Mouse (Mus musculus) stomach, embryonic 16.5 days (tissue): ENCODE data around the gene Reg3d. TPM values are rescaled to one million over a fixed set of nuclear protein-coding genes. Genes with fewer than 3 reads are reported as not detected.

Experiments
- ATAC-seq: fragments of 200-750 bp; cut with Nextera tagmentation; 2 replicates; pipeline ENCODE4 v1.8.0; 2017; ENCODE audit warnings: moderate number of reproducible peaks, moderate TSS enrichment; ENCODE audit not compliant: insufficient read depth, low FRiP score
- H3K27ac ChIP-seq: fragments of 300-500 bp; sonication (generic); 2 replicates; pipeline ENCODE4 v1.5.1; 2014; ENCODE audit warnings: low read length
- H3K27me3 ChIP-seq: fragments of 300-500 bp; sonication (generic); 2 replicates; pipeline ENCODE4 v1.6.1; 2014; ENCODE audit warnings: low read length, control low read depth, mixed read lengths; ENCODE audit not compliant: control insufficient read depth, insufficient read depth
- H3K36me3 ChIP-seq: fragments of 300-500 bp; sonication (generic); 2 replicates; pipeline ENCODE4 v1.6.1; 2014; ENCODE audit warnings: low read length; ENCODE audit not compliant: control insufficient read depth, insufficient read depth
- H3K4me1 ChIP-seq: fragments of 300-500 bp; sonication (generic); 2 replicates; pipeline ENCODE4 v1.6.1; 2014; ENCODE audit warnings: low read length, control low read depth, mixed read lengths; ENCODE audit not compliant: control insufficient read depth, insufficient read depth
- H3K4me2 ChIP-seq: fragments of 300-500 bp; sonication (generic); 2 replicates; pipeline ENCODE4 v1.6.1; 2014; ENCODE audit warnings: low read depth, low read length, mixed read lengths
- H3K4me3 ChIP-seq: fragments of 300-500 bp; sonication (generic); replicated peaks from 2 replicates; pipeline ENCODE4 v1.5.1; 2014; ENCODE audit warnings: mild to moderate bottlenecking, low read length
- H3K9ac ChIP-seq: fragments of 300-500 bp; sonication (generic); 2 replicates; pipeline ENCODE4 v1.6.1; 2014; ENCODE audit warnings: low read length
- H3K9me3 ChIP-seq: fragments of 300-500 bp; sonication (generic); replicated peaks from 2 replicates; pipeline ENCODE4 v1.6.1; 2016; ENCODE audit warnings: low read length, control low read depth; ENCODE audit not compliant: control insufficient read depth
- WGBS: fragments of 180-500 bp; shearing (Covaris S2); extraction: QIAGEN DNeasy Blood & Tissue Kit; methylation state at CpG from one replicate; pipeline ENCODE4 v1.1.7; 2014; 5-methylcytosine and 5-hydroxymethylcytosine counted together
- polyA plus RNA-seq: library from polyadenylated mRNA; unstranded; fragments of >200 nt; fragmentation: Nextera tagmentation; extraction: Ambion mirVana; gene quantifications from 2 replicates; pipeline ENCODE4 v1.2.1, GENCODE M21; 2015

Gene Reg3d
- polyA plus RNA-seq, 1 experiment from 2014 or later = 3.1 TPM

DNA sequence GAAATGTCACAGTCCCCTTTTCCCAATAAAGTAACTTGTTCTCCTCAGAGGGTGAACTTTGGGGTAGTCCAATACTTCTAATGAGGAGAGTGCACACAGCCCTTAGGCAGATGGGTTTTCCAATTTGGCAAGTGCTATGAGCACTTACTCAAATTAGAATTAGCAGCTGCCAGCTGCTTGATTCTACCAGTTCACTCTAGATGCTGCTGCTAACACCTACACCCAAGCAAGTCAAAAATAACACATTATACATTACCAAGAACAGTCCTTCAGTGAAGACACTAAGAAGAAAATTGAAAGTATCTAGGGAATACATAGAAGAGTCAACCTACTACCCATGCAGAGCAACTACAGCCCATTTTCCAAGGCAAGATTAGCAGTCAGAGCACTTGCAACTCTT, 38.4 kb downstream of the Reg3d start:
- no peak for ATAC-seq
- no peaks in the 10 kb centered on the region for H3K4me1 ChIP-seq

DNA sequence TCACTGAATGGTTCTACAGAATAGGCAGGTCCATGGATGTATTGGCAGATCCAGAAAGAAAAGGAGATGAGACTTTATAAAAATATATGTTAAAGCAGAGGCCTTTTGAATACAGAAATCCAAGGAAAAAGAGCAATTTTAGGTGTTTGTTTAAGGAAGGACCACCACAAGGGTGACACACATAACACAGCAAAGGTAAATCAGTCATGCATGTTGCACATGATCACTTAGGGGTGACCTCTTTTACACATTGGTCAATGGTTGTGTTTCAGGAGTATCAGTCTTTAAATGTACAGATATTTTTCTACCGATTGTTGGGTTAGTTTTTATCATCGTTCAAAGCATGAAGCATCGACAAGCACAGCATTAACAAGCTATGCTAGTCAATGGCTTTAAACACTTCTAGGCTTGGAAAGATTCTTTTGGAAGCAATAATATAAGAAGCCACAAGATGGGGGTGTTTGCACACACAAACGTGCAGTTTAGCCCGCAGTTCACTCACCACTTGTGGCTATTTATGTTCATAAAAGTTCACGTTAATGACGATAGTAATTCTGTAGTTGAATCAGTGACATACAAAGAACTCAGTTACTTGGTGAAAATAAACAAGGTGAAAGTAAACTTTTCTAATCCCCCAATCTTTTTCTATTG, 46.6 kb downstream of the Reg3d start:
- ATAC-seq = no peak
- 27% methylated on average over 7 of the region's 7 CpGs for WGBS

More for the DNA sequence above, 38.4 kb downstream of the Reg3d start:
- no peaks in the 10 kb centered on the region for H3K36me3 ChIP-seq
- H3K4me3 ChIP-seq = no peak overlapping the region
- H3K27ac ChIP-seq = no peak overlapping the region
- H3K4me2 ChIP-seq = no peak overlapping the region
- H3K27me3 ChIP-seq = no peaks in the 10 kb centered on the region
- H3K9ac ChIP-seq = no peak overlapping the region
- H3K9me3 ChIP-seq = no peaks in the 10 kb centered on the region

DNA sequence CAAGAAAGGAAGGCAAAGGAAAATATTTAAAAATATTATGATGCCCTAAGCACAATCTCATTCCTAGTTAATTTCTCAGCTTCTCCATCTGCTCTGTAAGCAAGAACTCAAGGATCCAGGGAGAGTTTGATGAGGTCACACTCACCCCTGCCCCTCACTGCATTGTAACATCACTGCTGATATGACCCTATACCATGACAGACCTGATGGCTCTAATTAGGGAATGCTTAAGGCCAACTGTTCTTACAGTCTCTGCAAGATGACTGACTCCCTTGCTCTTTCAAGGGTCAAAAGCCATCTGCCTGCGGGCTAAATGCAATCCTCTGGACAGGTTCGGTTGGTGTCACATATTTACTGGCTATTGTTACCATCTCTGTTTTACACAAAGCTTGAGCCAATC, 49.5 kb downstream of the Reg3d start:
- no peak overlapping the region for H3K9ac ChIP-seq
- H3K27ac ChIP-seq = no peak overlapping the region
- no peaks in the 10 kb centered on the region for H3K9me3 ChIP-seq
- WGBS = 53% methylated on average over 2 of the region's 2 CpGs
- no peaks in the 10 kb centered on the region for H3K27me3 ChIP-seq
- H3K4me1 ChIP-seq = no peaks in the 10 kb centered on the region
- H3K36me3 ChIP-seq = no peaks in the 10 kb centered on the region
- no peak for ATAC-seq
- no peak overlapping the region for H3K4me2 ChIP-seq
- no peak overlapping the region for H3K4me3 ChIP-seq

More for the DNA sequence above, 46.6 kb downstream of the Reg3d start:
- H3K27me3 ChIP-seq = no peaks in the 10 kb centered on the region
- no peaks in the 10 kb centered on the region for H3K36me3 ChIP-seq
- H3K4me2 ChIP-seq = no peak overlapping the region
- no peak overlapping the region for H3K9ac ChIP-seq
- no peaks in the 10 kb centered on the region for H3K9me3 ChIP-seq
- no peak overlapping the region for H3K27ac ChIP-seq
- H3K4me1 ChIP-seq = no peaks in the 10 kb centered on the region
- H3K4me3 ChIP-seq = no peak overlapping the region

DNA sequence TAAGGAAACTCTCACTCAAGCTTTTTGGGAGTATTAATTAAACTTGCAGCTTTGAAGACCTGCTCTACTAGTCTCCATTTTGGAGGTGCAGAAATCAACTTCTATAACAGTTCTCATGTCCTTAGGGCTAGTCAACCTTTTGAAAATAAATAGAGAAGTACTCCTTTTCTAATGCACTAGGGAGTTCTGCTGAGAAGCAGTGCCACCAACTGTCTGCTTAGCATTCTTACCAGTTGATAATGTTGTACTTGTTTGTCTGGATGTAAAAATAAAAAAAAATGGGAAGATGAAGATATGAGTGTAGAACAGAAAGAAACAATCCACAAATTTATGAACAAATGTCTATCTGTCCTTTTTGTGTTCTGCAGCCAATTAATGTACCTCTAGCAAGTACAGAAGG, 50.9 kb downstream of the Reg3d start:
- Histone ChIP-seq H3K9ac (no peak overlapping the region), H3K27me3 (no peaks in the 10 kb centered on the region), H3K9me3 (no peaks in the 10 kb centered on the region), H3K4me2 (no peak overlapping the region), H3K27ac (no peak overlapping the region), H3K4me3 (no peak overlapping the region), H3K36me3 (no peaks in the 10 kb centered on the region), H3K4me1 (no peaks in the 10 kb centered on the region)
- ATAC-seq = no peak

Other genes with a start within 250 kb of the Reg3d start
- 2.0 and 2.5 TPM in 2 replicates for gene Reg3b, start 8.2 kb downstream of the Reg3d start, polyA plus RNA-seq
- gene Reg3a, start 1.8 kb upstream of the Reg3d start, polyA plus RNA-seq = not detected in 2 replicates
- gene Reg2, start 16.8 kb upstream of the Reg3d start, polyA plus RNA-seq = not detected in 2 replicates
- gene Reg1, start 43.8 kb upstream of the Reg3d start, polyA plus RNA-seq = 91.9 and 102 TPM in 2 replicates
- gene Reg3g, start 90.0 kb upstream of the Reg3d start, polyA plus RNA-seq = 0.66 and 0.82 TPM in 2 replicates